Mouse (Mus musculus): ENCODE measurements around the gene Agl. TPM values are rescaled to one million over a fixed set of nuclear protein-coding genes. Genes with fewer than 3 reads are reported as not detected.

The Agl gene
- polyA plus RNA-seq, 1 experiment from 2014 or later, result 13.4 TPM

GRCm38 (mm10) chr3:116702647-116703272 lies 105.2 kb downstream of the Agl start:
- WGBS, result 76% methylated on average over 1 of the region's 1 CpGs
- Histone ChIP-seq H3K4me2 (no peak overlapping the region), H3K9ac (ENCODE audit: low read depth, low read length) (no peak overlapping the region), H3K4me3 (ENCODE audit: low read depth, low read length) (no peak overlapping the region), H3K27ac (ENCODE audit: low read depth, low read length) (no peak overlapping the region), H3K4me1 (replicated peaks; ENCODE audit: control insufficient read depth, insufficient read depth, low read length) (peaks cover 3% of the 10 kb centered on the region; the same call in 1 of the 2 replicates), H3K27me3 (replicated peaks; ENCODE audit: control insufficient read depth, insufficient read depth, low read length) (no peaks in the 10 kb centered on the region), H3K9me3 (ENCODE audit: control insufficient read depth, low read length) (no peaks in the 10 kb centered on the region), H3K36me3 (ENCODE audit: control insufficient read depth, insufficient read depth, low read length) (no peaks in the 10 kb centered on the region; the same call in none of the 2 replicates)
- no peak for DNase-seq (ENCODE audit: low spot score)
- ATAC-seq (replicated peaks; ENCODE audit: low FRiP score), result no peak

- Histone ChIP-seq H3K27ac (ENCODE audit: low read depth, low read length) (no peak overlapping the region), H3K4me3 (ENCODE audit: low read depth, low read length) (no peak overlapping the region), H3K9ac (ENCODE audit: low read depth, low read length) (no peak overlapping the region), H3K4me1 (replicated peaks; ENCODE audit: control insufficient read depth, insufficient read depth, low read length) (peaks cover 3% of the 10 kb centered on the region; the same call in 1 of the 2 replicates), H3K36me3 (ENCODE audit: control insufficient read depth, insufficient read depth, low read length) (no peaks in the 10 kb centered on the region; the same call in 1 of the 2 replicates), H3K4me2 (no peak overlapping the region), H3K9me3 (ENCODE audit: control insufficient read depth, low read length) (no peaks in the 10 kb centered on the region), H3K27me3 (replicated peaks; ENCODE audit: control insufficient read depth, insufficient read depth, low read length) (no peaks in the 10 kb centered on the region)
- DNase-seq (ENCODE audit: low spot score) (no peak), ATAC-seq (replicated peaks; ENCODE audit: low FRiP score) (no peak)
- 89% methylated on average over 4 of the region's 4 CpGs for WGBS
Measured at GRCm38 (mm10) chr3:116701601-116702000, 106.4 kb downstream of the Agl start.

- DNase-seq (ENCODE audit: low spot score), result no peak
- 84% methylated on average over 2 of the region's 2 CpGs for WGBS
- Histone ChIP-seq H3K36me3 (ENCODE audit: control insufficient read depth, insufficient read depth, low read length) (no peaks in the 10 kb centered on the region; the same call in 1 of the 2 replicates), H3K9me3 (ENCODE audit: control insufficient read depth, low read length) (no peaks in the 10 kb centered on the region), H3K4me3 (ENCODE audit: low read depth, low read length) (no peak overlapping the region), H3K27me3 (replicated peaks; ENCODE audit: control insufficient read depth, insufficient read depth, low read length) (no peaks in the 10 kb centered on the region), H3K27ac (ENCODE audit: low read depth, low read length) (no peak overlapping the region), H3K4me2 (no peak overlapping the region), H3K9ac (ENCODE audit: low read depth, low read length) (no peak overlapping the region), H3K4me1 (replicated peaks; ENCODE audit: control insufficient read depth, insufficient read depth, low read length) (peaks cover 18% of the 10 kb centered on the region)
- no peak for ATAC-seq (replicated peaks; ENCODE audit: low FRiP score)
Measured at GRCm38 (mm10) chr3:116698786-116699185, 109.2 kb downstream of the Agl start.

GRCm38 (mm10) chr3:116695666-116695985 lies 112.3 kb downstream of the Agl start:
- ATAC-seq (replicated peaks; ENCODE audit: low FRiP score) (no peak), DNase-seq (ENCODE audit: low spot score) (no peak)
- Histone ChIP-seq H3K36me3 (ENCODE audit: control insufficient read depth, insufficient read depth, low read length) (no peaks in the 10 kb centered on the region; the same call in 1 of the 2 replicates), H3K27me3 (replicated peaks; ENCODE audit: control insufficient read depth, insufficient read depth, low read length) (no peaks in the 10 kb centered on the region), H3K9ac (ENCODE audit: low read depth, low read length) (no peak overlapping the region; the same call in 1 of the 2 replicates), H3K4me3 (ENCODE audit: low read depth, low read length) (no peak overlapping the region), H3K27ac (ENCODE audit: low read depth, low read length) (peak overlapping the region; percentile 65; the same call in 1 of the 2 replicates), H3K9me3 (ENCODE audit: control insufficient read depth, low read length) (no peaks in the 10 kb centered on the region), H3K4me2 (peak overlapping the region; percentile 37; the same call in 1 of the 2 replicates), H3K4me1 (replicated peaks; ENCODE audit: control insufficient read depth, insufficient read depth, low read length) (peaks cover 21% of the 10 kb centered on the region)
- 66% methylated on average over 2 of the region's 2 CpGs for WGBS

- H3K4me2 ChIP-seq, result peak overlapping the region; percentile 65
- peak overlapping the region; percentile 90 for H3K27ac ChIP-seq (ENCODE audit: low read depth, low read length)
- H3K4me3 ChIP-seq (ENCODE audit: low read depth, low read length), result peak overlapping the region; percentile 13; the same call in 1 of the 2 replicates
- peak; percentile 72 for ATAC-seq (replicated peaks; ENCODE audit: low FRiP score)
- peak overlapping the region; percentile 28 for H3K9ac ChIP-seq (ENCODE audit: low read depth, low read length)
- no peaks in the 10 kb centered on the region for H3K27me3 ChIP-seq (replicated peaks; ENCODE audit: control insufficient read depth, insufficient read depth, low read length)
- H3K9me3 ChIP-seq (ENCODE audit: control insufficient read depth, low read length), result no peaks in the 10 kb centered on the region
- 61% methylated on average over 8 of the region's 8 CpGs for WGBS
- H3K36me3 ChIP-seq (ENCODE audit: control insufficient read depth, insufficient read depth, low read length), result no peaks in the 10 kb centered on the region; the same call in 1 of the 2 replicates
- peaks cover 21% of the 10 kb centered on the region for H3K4me1 ChIP-seq (replicated peaks; ENCODE audit: control insufficient read depth, insufficient read depth, low read length)
- DNase-seq (ENCODE audit: low spot score), result no peak
Measured at GRCm38 (mm10) chr3:116694955-116695665, 112.9 kb downstream of the Agl start.

GRCm38 (mm10) chr3:116694312-116694711 lies 113.7 kb downstream of the Agl start:
- peak overlapping the region; percentile 28; the same call in 1 of the 2 replicates for H3K9ac ChIP-seq (ENCODE audit: low read depth, low read length)
- H3K27me3 ChIP-seq (replicated peaks; ENCODE audit: control insufficient read depth, insufficient read depth, low read length), result no peaks in the 10 kb centered on the region
- no peak for DNase-seq (ENCODE audit: low spot score)
- no peaks in the 10 kb centered on the region; the same call in 1 of the 2 replicates for H3K36me3 ChIP-seq (ENCODE audit: control insufficient read depth, insufficient read depth, low read length)
- peak overlapping the region; percentile 65 for H3K4me2 ChIP-seq
- H3K27ac ChIP-seq (ENCODE audit: low read depth, low read length), result peak overlapping the region; percentile 90
- peak overlapping the region; percentile 13; the same call in 1 of the 2 replicates for H3K4me3 ChIP-seq (ENCODE audit: low read depth, low read length)
- no peaks in the 10 kb centered on the region for H3K9me3 ChIP-seq (ENCODE audit: control insufficient read depth, low read length)
- ATAC-seq (replicated peaks; ENCODE audit: low FRiP score), result peak; percentile 86
- peaks cover 21% of the 10 kb centered on the region for H3K4me1 ChIP-seq (replicated peaks; ENCODE audit: control insufficient read depth, insufficient read depth, low read length)
- WGBS, result 43% methylated on average over 3 of the region's 3 CpGs

Other genes with a start within 250 kb of the Agl start
- gene Lrrc39, start 245.2 kb downstream of the Agl start, polyA plus RNA-seq (2014; fragmentation: Nextera tagmentation; extraction: Ambion mirVana), result 2.1 and 2.8 TPM in 2 replicates
- gene Sass6, start 213.2 kb downstream of the Agl start, polyA plus RNA-seq (2014; fragmentation: Nextera tagmentation; extraction: Ambion mirVana), result 30.4 and 32.4 TPM in 2 replicates
- gene Trmt13, start 193.6 kb downstream of the Agl start, polyA plus RNA-seq (2014; fragmentation: Nextera tagmentation; extraction: Ambion mirVana), result 23.4 and 26.3 TPM in 2 replicates
- gene Mfsd14a, start 145.5 kb downstream of the Agl start, polyA plus RNA-seq (2014; fragmentation: Nextera tagmentation; extraction: Ambion mirVana), result 67.4 and 75.0 TPM in 2 replicates
- gene Gm43191, start 126.9 kb downstream of the Agl start, polyA plus RNA-seq (2014; fragmentation: Nextera tagmentation; extraction: Ambion mirVana), result 0.30 TPM in 1 of 2 replicates, not detected in the other
- 20.0 TPM in 2 replicates for gene Slc35a3, start 95.3 kb downstream of the Agl start, polyA plus RNA-seq (2014; fragmentation: Nextera tagmentation; extraction: Ambion mirVana)
- 66.7 and 73.0 TPM in 2 replicates for gene Frrs1, start 51.3 kb upstream of the Agl start, polyA plus RNA-seq (2014; fragmentation: Nextera tagmentation; extraction: Ambion mirVana)
- not detected in 2 replicates for gene 4930455H04Rik, start 160.1 kb upstream of the Agl start, polyA plus RNA-seq (2014; fragmentation: Nextera tagmentation; extraction: Ambion mirVana)
- 4.6 and 4.8 TPM in 2 replicates for gene Palmd, start 160.8 kb upstream of the Agl start, polyA plus RNA-seq (2014; fragmentation: Nextera tagmentation; extraction: Ambion mirVana)

All from liver, embryonic 11.5 days (tissue).